Mouse (Mus musculus): ENCODE data around the gene Ralgps1. TPM values are rescaled to one million over a fixed set of nuclear protein-coding genes. Genes with fewer than 3 reads are reported as not detected.

Gene Ralgps1
- polyA plus RNA-seq, 1 experiment from 2014 or later, result 13.7 TPM

- ChIA-PET CTCF (no interaction called here), POLR2A (interaction anchor here (0.7 kb wide), 1 partner anchor 16 kb away, joined by 4 read pairs; no protein-coding TSS in a partner anchor)
- H3K27me3 ChIP-seq, result no peaks in the 10 kb centered on the region
- ATAC-seq (no peak), DNase-seq (ENCODE audit: low read depth, low spot score) (no peak)
- in situ Hi-C loops (cut with MboI; ENCODE audit: low pct_unique_long_range_greater_than_20kb), result no loop called here
- no peak for TF ChIP-seq CTCF (IDR thresholded peaks at IDR 0.05)
These were observed 98.4 kb downstream of the Ralgps1 start for GRCm38 (mm10) chr2:33272665-33273439.

- H3K27me3 ChIP-seq, result no peaks in the 10 kb centered on the region
- POLR2A ChIA-PET, result no interaction called here
- no peak for DNase-seq (ENCODE audit: low read depth, low spot score)
- CTCF ChIA-PET, result no interaction called here
- in situ Hi-C loops (cut with MboI; ENCODE audit: low pct_unique_long_range_greater_than_20kb), result no loop called here
- no peak for ATAC-seq
- no peak for TF ChIP-seq CTCF (IDR thresholded peaks at IDR 0.05)
These were observed 99.8 kb downstream of the Ralgps1 start for GRCm38 (mm10) chr2:33271511-33271910.

- no peaks in the 10 kb centered on the region for H3K27me3 ChIP-seq
- no peak for TF ChIP-seq CTCF (IDR thresholded peaks at IDR 0.05)
- POLR2A ChIA-PET, result no interaction called here
- in situ Hi-C loops (cut with MboI; ENCODE audit: low pct_unique_long_range_greater_than_20kb), result no loop called here
- DNase-seq (ENCODE audit: low read depth, low spot score) (no peak), ATAC-seq (no peak)
- CTCF ChIA-PET, result no interaction called here
These were observed 100.7 kb downstream of the Ralgps1 start for GRCm38 (mm10) chr2:33270569-33270968.

- POLR2A ChIA-PET, result no interaction called here
- TF ChIP-seq CTCF (IDR thresholded peaks at IDR 0.05), result no peak
- ATAC-seq, result no peak
- in situ Hi-C loops (cut with MboI; ENCODE audit: low pct_unique_long_range_greater_than_20kb), result no loop called here
- no peak for DNase-seq (ENCODE audit: low read depth, low spot score)
- H3K27me3 ChIP-seq, result no peaks in the 10 kb centered on the region
- CTCF ChIA-PET, result no interaction called here
These were observed 102.2 kb downstream of the Ralgps1 start for GRCm38 (mm10) chr2:33269132-33269493.

GRCm38 (mm10) chr2:33268384-33269131 lies 102.7 kb downstream of the Ralgps1 start:
- in situ Hi-C loops (cut with MboI; ENCODE audit: low pct_unique_long_range_greater_than_20kb), result no loop called here
- ChIA-PET CTCF (interaction anchor here (1.7 to 3.8 kb wide), 2 partner anchors 13 to 14 kb away, joined by 8 to 14 read pairs; no protein-coding TSS in a partner anchor), POLR2A (no interaction called here)
- TF ChIP-seq CTCF (IDR thresholded peaks at IDR 0.05), result no peak
- ATAC-seq, result no peak
- DNase-seq (ENCODE audit: low read depth, low spot score), result no peak
- H3K27me3 ChIP-seq, result no peaks in the 10 kb centered on the region

- CTCF ChIA-PET, result interaction anchor here (1.1 to 3.8 kb wide), 3 partner anchors 9 to 15 kb away, joined by 3 to 14 read pairs (median 8); no protein-coding TSS in a partner anchor
- ATAC-seq (no peak), DNase-seq (ENCODE audit: low read depth, low spot score) (no peak)
- in situ Hi-C loops (cut with MboI; ENCODE audit: low pct_unique_long_range_greater_than_20kb), result no loop called here
- H3K27me3 ChIP-seq, result no peaks in the 10 kb centered on the region
- TF ChIP-seq CTCF (IDR thresholded peaks at IDR 0.05), result no peak
- POLR2A ChIA-PET, result no interaction called here
These were observed 104.2 kb downstream of the Ralgps1 start for GRCm38 (mm10) chr2:33267075-33267474.

GRCm38 (mm10) chr2:33265793-33266192 lies 105.5 kb downstream of the Ralgps1 start:
- no peak for TF ChIP-seq CTCF (IDR thresholded peaks at IDR 0.05)
- ATAC-seq (no peak), DNase-seq (ENCODE audit: low read depth, low spot score) (no peak)
- ChIA-PET CTCF (interaction anchor here (3.8 kb wide), 1 partner anchor 11 kb away, joined by 14 read pairs; no protein-coding TSS in a partner anchor), POLR2A (no interaction called here)
- H3K27me3 ChIP-seq, result no peaks in the 10 kb centered on the region
- in situ Hi-C loops (cut with MboI; ENCODE audit: low pct_unique_long_range_greater_than_20kb), result no loop called here

GRCm38 (mm10) chr2:33261475-33261874 lies 109.8 kb downstream of the Ralgps1 start:
- DNase-seq (ENCODE audit: low read depth, low spot score), result no peak
- CTCF ChIA-PET, result no interaction called here
- no peak for TF ChIP-seq CTCF (IDR thresholded peaks at IDR 0.05)
- in situ Hi-C loops (cut with MboI; ENCODE audit: low pct_unique_long_range_greater_than_20kb), result no loop called here
- H3K27me3 ChIP-seq, result no peaks in the 10 kb centered on the region
- POLR2A ChIA-PET, result no interaction called here
- no peak for ATAC-seq

- no peak for TF ChIP-seq CTCF (IDR thresholded peaks at IDR 0.05)
- no peak for ATAC-seq
- no peak for DNase-seq (ENCODE audit: low read depth, low spot score)
- ChIA-PET POLR2A (no interaction called here), CTCF (no interaction called here)
- H3K27me3 ChIP-seq, result no peaks in the 10 kb centered on the region
- in situ Hi-C loops (cut with MboI; ENCODE audit: low pct_unique_long_range_greater_than_20kb), result no loop called here
These were observed 110.5 kb downstream of the Ralgps1 start for GRCm38 (mm10) chr2:33260772-33261171.

- no peak for DNase-seq (ENCODE audit: low read depth, low spot score)
- no peaks in the 10 kb centered on the region for H3K27me3 ChIP-seq
- ATAC-seq, result no peak
- TF ChIP-seq CTCF (IDR thresholded peaks at IDR 0.05), result no peak
- CTCF ChIA-PET, result interaction anchor here (1.1 kb wide), 1 partner anchor 25 kb away, joined by 3 read pairs; no protein-coding TSS in a partner anchor
- POLR2A ChIA-PET, result no interaction called here
- in situ Hi-C loops (cut with MboI; ENCODE audit: low pct_unique_long_range_greater_than_20kb), result no loop called here
These were observed 114.3 kb downstream of the Ralgps1 start for GRCm38 (mm10) chr2:33256769-33257537.
